Mouse (Mus musculus) gastrocnemius, postnatal 10 days (tissue): ENCODE measurements around the gene Actbl2. TPM values are rescaled to one million over a fixed set of nuclear protein-coding genes. Genes with fewer than 3 reads are reported as not detected.

Source experiments
- DNase-seq: peaks from one replicate; pipeline ENCODE4 v3.0.0; 2021; ENCODE audit warnings: mixed read lengths
- long read RNA-seq, 2 experiments: library from polyadenylated mRNA; stranded (forward); transcript quantifications; one replicate each; pipeline ENCODE4 v2.0.0; 2021
- total RNA-seq, 2 experiments: library from RNA; stranded (reverse); gene quantifications; 2 replicates each; pipeline ENCODE4 v1.2.3; 2021

The Actbl2 gene
- total RNA-seq, result not detected
- long read RNA-seq, experiment 1, result 0 reads
- long read RNA-seq, experiment 2, result 0 reads

- DNase-seq, result no peak
These were observed at the start of gene Actbl2 for GRCm38 (mm10) chr13:111254713-111255112. Gene Actbl2, plus strand, starts transcription at chr13:111255013.

GRCm38 (mm10) chr13:111210649-111211378 is 44.0 kb upstream of the Actbl2 start:
- peak; percentile 11 for DNase-seq

- DNase-seq, result no peak
These were observed 26.0 kb upstream of the Actbl2 start for GRCm38 (mm10) chr13:111228768-111229167.

DNA sequence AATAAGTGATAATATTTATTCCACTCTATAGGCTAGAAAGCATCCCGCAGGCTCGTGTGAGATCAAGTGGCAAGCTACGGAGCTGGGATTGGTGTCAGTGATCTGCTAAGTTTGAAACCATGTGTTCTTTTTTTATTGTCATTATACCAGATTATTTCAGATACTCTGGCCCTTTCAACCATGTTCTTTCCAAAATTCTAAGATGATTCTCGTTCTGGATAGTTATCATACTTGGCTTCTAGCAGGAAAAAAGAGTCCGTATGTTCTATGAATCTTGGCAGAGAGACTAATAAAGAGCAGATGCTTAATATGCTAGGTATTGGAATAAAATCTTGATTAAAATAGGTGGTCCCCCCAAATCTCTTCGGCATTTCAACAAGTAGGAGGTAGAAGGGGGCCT is 25.3 kb upstream of the Actbl2 start:
- DNase-seq, result no peak

GRCm38 (mm10) chr13:111232416-111232815 is 22.4 kb upstream of the Actbl2 start:
- no peak for DNase-seq

- DNase-seq, result no peak
These were observed 21.5 kb upstream of the Actbl2 start for GRCm38 (mm10) chr13:111233356-111233755.

DNA sequence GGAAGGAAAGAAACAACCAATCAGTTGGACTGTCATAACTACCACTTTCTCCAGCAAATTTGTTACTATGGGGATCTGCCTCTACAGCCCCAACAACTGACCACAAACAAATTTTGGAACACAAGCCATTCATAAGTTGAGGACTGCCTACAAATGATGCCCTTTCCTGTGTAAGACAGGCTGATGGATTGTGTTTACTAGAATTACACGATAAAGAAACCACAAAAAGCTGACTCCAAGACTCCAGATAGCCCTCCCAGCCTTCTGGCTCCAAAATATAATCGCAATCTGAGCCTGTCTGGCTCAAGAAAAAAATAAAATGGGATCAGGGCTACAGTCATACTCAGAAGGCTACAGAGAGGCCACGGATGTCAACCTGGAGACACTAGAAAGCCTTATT is 20.2 kb upstream of the Actbl2 start:
- no peak for DNase-seq

- peak; percentile 12 for DNase-seq
These were observed 19.1 kb upstream of the Actbl2 start for GRCm38 (mm10) chr13:111235719-111236166.

GRCm38 (mm10) chr13:111236461-111236864 is 18.4 kb upstream of the Actbl2 start:
- DNase-seq, result no peak

DNA sequence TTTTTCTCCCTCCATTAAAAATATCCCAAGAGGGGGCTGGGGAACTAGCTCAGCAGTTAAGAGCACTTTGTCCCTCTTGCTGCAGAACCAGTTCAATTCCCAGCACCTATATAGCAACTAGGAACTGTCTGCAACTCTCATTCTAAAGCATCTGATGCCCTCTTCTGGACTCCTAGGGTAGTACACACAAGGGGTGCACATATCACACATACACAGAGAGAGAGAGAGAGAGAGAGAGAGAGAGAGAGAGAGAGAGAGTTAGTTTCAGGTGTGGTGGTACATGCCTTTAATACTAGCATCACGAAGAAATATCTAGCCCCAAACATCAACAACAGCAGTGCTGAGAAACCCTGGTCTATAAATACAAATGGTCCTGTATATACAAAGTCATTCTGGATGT is 17.5 kb upstream of the Actbl2 start:
- DNase-seq, result no peak

DNA sequence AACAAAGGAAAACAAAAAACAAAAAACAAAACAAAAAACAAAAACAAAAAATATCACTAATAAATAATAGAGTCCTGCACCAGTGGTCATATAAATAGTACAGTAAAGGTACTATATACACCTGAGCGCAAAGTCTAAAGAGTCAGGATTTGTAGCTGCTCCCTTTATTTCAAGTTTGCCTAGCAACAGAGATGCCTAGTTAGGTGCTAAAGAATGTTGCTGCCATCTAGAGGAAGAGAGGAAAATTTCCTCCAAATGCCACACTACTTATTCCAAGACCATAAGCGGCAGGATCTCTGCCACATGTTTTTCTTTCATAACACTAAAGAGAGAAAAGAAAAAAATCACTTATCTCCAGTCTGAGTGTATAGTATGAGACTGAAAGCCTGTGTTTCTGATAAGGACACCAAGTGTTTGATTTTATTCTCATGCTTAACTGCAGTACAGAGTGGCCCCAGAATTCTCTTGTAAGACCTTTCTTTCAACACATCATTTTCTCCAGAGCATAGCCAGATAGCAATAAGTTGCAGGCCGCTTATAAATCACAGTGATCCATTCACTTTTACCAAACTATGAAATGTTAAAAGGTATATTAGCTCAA is 16.8 kb upstream of the Actbl2 start:
- no peak for DNase-seq

GRCm38 (mm10) chr13:111251106-111251505 is 3.7 kb upstream of the Actbl2 start:
- DNase-seq, result no peak

DNA sequence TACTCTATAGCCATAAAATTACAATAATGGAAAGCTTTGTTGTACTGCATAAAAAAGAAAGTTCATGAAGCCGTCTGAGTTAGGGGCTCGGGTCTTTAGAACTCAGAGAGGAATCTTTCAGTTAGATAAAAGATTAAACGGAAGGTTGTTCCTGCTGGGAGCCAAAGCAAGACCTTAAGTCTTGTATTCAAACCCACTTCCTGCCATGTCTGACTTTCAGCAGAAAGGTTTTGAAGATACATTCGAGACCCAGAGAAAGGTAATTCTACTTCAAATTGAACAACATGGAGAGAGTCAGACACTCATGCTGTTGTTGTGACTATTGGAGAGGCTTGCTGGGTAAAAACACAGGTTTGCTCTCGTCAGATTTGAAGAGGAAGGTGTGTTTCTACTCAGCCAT is 3.0 kb upstream of the Actbl2 start:
- no peak for DNase-seq

DNA sequence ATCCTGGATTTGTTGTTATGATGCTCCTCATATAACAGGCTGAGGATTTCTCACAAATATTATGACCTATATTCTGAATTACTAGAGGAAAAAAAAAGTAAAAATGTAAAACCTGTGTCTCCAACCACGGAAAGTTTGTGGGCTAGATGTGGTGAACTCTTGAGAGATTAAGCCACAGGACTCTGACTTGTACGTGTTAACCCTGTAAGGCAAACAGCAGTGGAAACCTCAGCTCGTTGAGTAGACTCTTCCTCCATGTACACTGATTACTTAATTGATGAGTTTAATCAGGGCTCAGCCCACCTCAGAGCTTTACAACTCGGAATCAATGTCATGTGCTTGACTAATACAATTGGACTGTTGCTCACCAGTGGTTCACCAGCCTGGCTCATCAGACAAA is 3.2 kb downstream of the Actbl2 start:
- DNase-seq, result no peak

DNA sequence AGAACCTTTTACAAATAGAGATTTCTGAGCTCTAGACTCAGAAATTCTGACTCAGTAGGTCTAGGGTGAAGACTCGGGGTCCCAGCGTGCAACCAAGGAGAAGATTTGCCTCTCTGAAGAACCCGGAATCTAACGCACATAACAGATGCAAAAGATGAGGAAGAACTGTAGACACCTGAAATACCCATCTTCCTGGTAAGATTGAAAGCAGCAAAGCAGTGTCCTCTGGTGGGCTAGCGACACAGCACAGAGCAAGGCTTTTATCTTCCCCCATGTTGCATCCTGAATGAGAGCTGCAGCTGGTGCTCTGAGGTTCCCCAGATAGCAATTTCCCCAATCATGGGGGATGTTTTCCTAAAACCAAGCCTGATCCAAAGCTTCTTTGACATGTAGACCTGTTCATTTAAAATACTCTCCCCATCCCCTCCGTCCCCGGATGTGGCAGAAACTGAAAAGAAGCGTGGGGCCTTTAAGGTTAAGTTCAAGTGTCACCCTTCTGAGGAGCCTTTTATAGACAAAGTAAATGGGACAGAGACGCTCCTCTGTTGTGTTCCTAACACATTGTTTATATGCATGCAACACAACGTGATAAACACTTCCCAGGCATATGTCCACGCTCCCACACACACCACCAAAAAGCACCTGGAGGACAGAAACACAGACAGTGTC is 3.7 kb downstream of the Actbl2 start:
- no peak for DNase-seq

GRCm38 (mm10) chr13:111259093-111259491 is 4.3 kb downstream of the Actbl2 start:
- DNase-seq, result no peak

GRCm38 (mm10) chr13:111259711-111260110 is 4.9 kb downstream of the Actbl2 start:
- DNase-seq, result no peak

GRCm38 (mm10) chr13:111263186-111263585 is 8.4 kb downstream of the Actbl2 start:
- no peak for DNase-seq

DNA sequence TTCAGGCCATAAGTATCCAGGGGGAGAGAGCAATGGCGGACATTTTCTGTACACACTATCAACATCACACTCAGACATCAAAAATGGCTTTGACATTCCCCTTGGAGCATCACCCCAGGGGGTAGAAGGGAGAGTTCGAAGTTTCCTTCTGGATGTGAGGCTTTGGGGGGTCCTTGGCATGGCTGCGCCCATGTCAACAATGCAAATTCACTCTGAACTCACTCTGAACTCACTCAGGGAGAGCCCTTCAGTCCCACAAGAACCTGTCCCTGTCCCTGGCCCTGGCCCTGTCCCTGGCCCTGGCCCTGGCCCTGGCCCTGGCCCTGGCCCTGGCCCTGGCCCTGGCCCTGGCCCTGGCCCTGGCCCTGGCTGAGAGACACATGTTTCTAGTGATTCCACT is 8.9 kb downstream of the Actbl2 start:
- no peak for DNase-seq

GRCm38 (mm10) chr13:111265231-111266000 is 10.6 kb downstream of the Actbl2 start:
- DNase-seq, result no peak

- DNase-seq, result no peak
These were observed 12.0 kb downstream of the Actbl2 start for GRCm38 (mm10) chr13:111266855-111267254.

DNA sequence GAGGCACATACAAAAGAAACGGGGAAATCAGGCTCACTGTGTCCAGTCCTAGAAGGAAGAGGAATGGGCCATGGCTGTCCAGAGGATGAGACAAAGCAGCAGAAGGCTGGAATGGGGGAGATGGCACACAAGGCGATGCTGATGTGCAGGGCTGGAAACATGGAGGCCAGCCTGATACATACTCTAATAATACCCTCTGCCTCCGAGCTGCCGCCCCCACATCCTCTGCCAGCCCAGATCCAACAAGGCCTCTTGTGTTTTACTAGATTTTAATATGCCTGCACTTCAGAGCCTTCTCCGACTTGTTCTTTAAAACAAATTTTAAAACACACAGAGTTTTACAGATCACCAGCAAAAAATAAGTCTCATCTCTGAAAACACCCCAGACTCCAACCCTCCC is 14.2 kb downstream of the Actbl2 start:
- no peak for DNase-seq
